Mouse (Mus musculus): Measurements from ENCODE around the gene Gli2. TPM values are rescaled to one million over a fixed set of nuclear protein-coding genes. Genes with fewer than 3 reads are reported as not detected.

The Gli2 gene
- total RNA-seq, 2 experiments from 2014 or later, result 1.3 to 1.9 TPM

DNA sequence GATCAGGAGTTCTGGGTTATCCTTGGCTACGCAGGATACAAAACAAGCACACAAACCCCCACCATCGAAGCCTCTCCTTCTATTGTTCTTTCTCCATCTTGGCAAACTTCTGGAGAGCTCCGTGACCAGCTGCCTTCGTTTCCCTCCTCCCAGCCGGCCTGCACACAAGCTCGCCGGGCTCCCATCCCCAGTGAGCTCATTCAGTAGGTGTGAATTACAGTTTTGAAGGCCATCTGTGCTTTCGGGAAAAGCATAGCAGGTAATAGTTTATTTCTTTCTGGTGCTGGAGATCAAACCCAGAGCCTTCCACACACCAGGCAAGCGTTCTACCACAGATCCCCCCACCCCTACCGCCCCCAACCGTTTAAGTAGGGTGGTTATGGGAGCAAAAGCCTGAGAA, 226.8 kb downstream of the Gli2 start:
- intact Hi-C loops (cut with DNase I), result no loop called here
- no peak for DNase-seq (ENCODE audit: low spot score)

DNA sequence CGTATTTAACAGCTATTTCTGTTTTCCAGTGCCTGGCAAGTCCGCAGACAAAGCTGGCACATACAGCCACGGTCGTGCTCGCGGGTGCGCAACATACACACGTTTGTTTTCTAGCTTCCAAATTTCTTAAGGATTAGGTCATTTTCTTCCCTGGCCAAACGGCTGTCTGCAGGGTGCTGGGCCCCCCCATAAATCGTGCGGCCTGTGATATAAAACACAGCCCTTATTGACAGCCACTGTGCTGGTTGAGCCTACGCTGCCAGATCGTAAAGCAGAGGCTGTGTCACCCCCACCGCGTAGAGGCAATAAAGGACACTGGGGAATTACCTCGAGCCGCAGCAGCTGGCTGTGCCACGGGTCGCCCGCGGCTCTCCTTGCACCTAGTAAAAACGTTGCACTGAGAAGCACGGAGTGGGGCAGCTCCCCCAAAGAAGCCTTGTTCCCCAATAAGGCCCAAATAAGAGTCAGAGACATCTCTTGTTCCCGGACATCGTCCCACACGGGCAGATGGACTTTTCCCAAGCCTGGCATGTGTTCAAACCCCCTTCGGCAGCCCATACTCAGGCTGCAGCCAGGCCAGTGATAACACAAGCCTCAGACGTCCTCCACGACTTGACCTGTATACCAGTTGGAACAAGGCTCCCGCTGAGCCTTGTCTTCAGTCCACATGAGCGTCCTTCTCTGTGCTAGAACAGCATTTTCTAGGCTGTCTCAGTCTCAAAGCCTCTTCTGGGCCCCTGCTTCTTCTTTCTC, 227.8 kb downstream of the Gli2 start:
- intact Hi-C loops (cut with DNase I), result no loop called here
- no peak for DNase-seq (ENCODE audit: low spot score)

DNA sequence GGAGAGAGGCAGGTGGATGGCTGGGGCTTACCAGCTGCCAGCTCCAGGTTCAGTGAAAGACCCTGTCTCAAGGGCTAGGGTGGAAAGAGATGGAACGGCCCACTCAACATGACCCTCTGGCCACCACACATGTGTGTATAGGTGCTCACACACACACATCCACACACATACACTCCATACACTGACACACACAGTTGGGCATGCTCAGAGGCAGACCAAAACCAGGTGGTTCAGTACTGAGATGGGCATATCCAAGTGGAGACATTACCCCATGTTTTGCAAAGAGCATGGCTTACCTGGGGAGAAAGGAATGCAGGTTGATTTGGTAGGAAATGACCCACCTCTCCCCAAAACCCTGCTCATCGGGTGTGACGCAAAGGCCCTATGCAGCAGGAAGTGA, 228.4 kb downstream of the Gli2 start:
- no peak for DNase-seq (ENCODE audit: low spot score)
- intact Hi-C loops (cut with DNase I), result no loop called here

DNA sequence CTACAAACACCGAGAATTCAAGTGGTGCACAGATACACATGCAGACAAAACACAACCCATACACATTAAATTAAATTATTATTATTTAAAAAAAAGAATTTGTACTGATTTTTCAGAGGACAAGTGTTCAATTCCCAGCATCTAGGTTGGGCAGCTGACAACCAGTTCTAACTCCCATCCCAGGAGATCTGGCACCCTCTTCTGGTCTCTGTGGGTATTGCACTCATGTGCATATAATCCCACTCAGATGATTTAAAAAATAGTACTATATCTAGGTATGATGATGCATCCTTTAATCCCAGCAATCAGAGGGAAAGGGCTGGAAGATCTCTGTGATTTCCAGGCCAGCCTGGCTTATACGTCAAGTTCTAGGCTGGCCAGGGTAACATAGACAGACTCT, 231.2 kb downstream of the Gli2 start:
- intact Hi-C loops (cut with DNase I), result no loop called here
- no peak for DNase-seq (ENCODE audit: low spot score)

DNA sequence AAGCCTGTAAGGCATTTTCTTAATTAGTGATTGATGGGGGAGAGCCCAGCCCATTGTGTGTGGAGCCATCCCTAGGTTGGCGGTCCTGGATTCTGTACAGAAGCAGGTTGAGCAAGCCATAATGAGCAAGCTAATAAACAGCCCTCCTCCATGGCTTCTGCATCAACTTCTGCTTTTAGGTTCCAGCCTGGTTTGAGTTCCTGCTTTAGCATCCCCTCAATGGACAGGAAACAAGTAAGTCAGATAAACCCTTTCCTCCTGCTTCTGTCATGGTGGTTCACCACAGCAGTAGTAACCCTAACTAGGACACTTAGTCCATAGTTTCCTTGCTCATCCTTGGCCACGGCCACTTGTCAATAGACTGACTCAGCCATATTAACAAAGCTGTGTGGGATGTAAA, 238.4 kb downstream of the Gli2 start:
- intact Hi-C loops (cut with DNase I), result no loop called here
- DNase-seq (ENCODE audit: low spot score), result no peak

DNA sequence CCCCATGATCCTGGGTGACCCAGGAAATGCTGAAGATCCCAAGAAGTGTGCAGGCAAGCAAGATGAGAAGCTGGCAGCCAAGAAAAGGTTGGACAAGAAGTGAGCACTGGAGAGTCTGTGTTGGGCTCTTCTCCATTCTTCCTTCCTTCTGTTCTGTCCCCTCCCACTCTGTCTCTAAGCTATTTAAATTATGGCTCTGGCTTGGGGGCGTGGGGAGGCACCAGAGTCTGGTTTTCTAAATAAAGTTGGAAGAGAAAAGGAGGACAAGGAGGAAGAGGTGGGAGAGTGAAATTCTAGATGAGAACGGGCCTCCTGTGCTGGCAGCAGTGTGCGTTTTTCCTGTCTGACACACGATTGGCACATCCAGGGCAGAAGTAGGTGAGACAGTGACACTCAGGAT, 243.1 kb downstream of the Gli2 start:
- intact Hi-C loops (cut with DNase I), result no loop called here
- no peak for DNase-seq (ENCODE audit: low spot score)

DNA sequence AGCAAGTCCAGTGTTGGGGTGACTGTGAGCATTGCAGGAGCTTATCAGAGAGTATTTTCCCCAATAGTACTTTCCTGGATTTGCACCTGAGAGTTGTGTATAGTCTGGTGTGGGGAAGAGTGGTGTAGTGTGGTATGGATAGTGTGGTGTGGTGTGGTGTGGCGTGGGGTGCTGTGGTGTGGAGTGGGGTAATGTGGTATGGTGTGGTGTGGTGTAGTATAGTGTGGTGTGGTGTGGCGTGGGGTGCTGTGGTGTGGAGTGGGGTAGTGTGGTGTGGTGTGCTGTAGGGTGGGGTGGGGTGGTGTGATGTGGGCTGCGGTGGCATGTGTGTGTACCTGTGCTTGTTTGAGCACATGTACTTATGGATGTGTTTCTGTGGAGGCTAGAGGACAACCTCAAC, 246.7 kb downstream of the Gli2 start:
- no peak for DNase-seq (ENCODE audit: low spot score)
- intact Hi-C loops (cut with DNase I), result no loop called here

DNA sequence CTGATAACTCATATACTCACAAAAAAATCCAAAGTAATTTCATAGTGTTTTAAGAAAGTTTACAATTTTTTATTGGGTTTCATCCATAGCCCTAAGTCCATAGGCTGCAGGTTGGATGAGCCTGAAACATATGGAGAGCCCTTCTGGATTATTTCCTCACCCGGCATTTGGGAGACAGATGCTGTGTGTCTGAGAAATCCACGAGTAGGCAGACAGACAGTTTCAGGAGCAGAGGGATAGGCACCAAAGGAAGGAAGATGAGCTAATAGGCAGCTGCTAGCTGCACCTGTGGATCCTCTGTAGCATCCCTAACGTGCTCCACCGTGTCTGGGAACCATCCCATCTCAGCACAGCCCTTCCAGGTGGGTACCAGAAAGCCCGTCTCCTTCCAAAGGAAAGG, 251.3 kb downstream of the Gli2 start:
- intact Hi-C loops (cut with DNase I), result no loop called here
- no peak for DNase-seq (ENCODE audit: low spot score)

DNA sequence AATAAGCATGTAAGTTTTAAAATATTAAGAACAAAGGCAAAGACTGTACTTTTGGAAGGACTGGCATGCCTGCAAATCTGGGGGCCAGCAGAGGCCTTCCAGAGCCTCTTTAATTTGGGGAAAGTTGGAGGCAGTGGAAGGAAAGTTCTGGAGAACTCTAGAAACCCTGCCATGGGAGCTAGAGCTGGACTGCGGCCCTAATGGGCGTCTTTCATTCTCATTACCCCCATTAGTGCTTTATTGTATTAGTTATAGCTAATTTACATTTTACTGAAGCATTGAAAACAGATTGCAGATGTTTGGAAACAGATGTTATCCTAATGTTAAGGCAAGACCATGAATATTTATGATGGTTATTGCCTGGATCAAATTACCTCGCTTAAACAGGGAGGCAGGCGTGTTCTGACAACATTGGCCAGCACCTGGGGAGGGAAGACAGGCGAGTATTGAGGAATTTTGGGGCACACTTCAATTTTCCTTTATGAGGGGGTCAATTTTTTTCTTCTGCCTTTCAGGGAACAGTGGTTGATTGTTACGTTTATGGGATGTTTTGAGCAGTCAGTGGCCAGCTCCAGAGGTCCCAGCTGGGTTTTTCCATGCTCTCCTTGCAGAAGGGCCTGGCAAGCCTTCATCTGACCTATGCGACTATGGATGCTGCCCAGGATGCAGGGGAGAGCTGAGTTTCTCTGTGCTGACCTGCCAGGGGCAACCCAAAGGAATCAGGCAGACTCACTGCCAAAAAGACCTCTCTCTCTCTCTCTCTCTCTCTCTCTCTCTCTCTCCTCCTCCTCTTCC, 253.9 kb downstream of the Gli2 start:
- intact Hi-C loops (cut with DNase I), result no loop called here
- DNase-seq (ENCODE audit: low spot score), result no peak

DNA sequence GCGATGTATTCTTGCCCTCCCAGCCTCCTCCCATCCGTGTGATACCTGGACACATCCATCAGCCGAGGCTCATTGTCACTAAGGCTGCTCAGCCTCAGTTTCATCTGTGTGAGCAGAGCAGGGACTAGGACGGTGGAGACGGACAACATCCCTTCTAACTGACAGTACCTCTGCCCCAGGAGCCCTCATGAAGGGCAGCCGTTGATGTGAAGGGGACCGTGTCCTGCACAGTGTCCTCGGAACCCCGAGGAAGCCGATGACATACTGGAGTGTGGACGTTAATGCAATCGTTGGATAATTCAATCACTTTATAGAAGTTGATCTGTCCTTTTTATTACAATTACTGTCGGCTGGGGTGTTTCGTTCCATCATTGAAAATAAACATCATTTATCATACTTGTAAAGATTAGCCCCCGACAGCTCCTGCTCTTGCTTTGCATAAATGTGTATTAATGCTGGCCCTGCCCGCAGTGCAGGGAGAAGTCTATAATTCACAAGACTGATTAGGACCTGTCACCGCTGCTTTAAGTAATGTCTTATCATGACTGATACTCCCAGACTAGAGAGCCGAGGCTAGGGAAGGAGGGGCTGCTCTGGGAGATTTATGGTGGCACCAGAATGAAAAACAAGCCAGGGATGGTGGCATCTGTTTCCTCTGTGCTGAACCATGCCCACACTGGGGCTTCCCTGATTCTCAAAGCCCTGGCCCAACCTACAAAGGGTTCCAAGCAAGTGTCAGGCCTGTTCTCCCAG, 257.8 kb downstream of the Gli2 start:
- intact Hi-C loops (cut with DNase I), result no loop called here
- no peak for DNase-seq (ENCODE audit: low spot score)

DNA sequence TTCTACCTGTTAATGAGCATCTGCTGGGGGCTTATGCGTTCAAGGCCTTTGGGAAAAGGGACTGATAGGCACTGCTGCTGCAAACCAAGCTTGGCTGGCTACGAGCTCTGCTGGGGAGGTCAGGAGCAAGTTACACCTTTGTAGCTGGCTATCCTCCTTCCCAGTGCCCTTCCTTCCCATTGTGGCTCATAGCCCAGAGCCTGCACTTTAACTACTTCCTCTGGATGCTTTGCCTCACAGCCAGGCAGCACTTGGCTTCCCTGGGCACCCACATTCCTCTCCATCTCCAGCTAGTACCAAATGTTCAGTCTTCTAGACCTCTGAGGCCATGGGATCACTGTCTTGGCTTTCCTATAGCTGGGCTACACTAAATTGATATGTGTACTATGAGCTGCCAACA, 263.5 kb downstream of the Gli2 start:
- DNase-seq (ENCODE audit: low spot score), result no peak
- intact Hi-C loops (cut with DNase I), result no loop called here

DNA sequence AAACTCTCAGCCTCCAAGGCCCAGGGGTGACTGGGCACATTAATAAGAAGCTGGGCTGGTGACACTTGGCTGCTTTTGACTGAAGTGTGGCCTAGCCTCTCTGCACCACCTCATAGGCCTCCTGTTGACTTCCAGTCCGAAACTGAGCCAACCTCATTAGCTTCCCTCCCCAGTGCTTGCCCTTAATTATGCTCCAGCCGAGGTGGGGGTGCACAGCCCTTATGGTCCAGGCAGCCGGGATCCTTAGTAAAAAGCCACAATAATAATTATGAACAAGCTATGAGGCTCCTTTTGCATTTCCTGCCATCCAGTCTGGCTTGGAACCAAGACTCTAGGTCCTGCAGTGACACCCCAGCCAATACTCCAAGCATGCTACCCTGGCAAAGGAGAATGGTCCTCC, 264.0 kb downstream of the Gli2 start:
- intact Hi-C loops (cut with DNase I), result no loop called here
- no peak for DNase-seq (ENCODE audit: low spot score)

DNA sequence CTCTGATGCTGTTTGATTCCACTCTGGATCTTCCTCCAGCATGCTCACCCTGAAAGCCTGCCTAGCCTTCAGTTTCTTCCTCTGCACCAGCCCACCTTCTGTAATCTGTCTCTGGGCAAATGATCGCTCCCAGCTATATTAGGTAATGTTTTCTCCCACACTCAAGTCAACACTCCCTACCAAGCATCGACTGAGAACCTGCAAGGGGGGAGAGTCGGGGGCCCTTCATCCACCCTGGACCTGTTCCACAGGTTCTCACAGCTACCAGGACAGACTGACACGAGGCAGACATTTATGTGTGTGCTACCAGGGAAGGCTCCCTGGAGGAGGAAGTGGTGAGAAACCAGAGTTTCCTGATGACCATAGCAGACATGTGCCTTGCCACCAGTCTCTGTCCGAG, 264.6 kb downstream of the Gli2 start:
- no peak for DNase-seq (ENCODE audit: low spot score)
- intact Hi-C loops (cut with DNase I), result no loop called here

DNA sequence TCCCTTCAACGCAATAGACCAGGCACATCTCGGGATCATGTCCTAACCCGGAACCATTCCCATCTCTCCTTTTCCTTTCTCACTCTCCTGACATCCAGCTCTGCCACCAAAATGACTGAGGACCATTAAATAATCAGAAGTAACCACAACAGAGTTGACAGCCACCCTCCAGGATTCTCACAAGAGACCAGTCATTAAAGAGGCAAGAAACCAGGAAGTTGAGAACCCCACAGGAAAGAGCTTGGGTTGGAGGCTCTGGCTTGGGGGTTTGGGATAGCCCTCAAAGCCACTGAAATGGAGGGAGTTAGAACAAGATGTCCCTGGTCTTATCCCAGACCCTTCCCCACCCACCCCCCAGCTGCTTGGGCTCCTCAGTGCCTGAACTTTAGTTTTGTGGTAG, 265.9 kb downstream of the Gli2 start:
- intact Hi-C loops (cut with DNase I), result no loop called here

More for the DNA sequence above, 265.9 kb downstream of the Gli2 start:
- no peak for DNase-seq (ENCODE audit: low spot score)

Small RNA genes lying within 50 kb of the gene (microRNA-seq; reads per million reads assigned to microRNA genes)
- not detected for gene Mir6346
